Comparison of ENCODE assay signal across 11 mouse cellular contexts in the genomic region with DNA sequence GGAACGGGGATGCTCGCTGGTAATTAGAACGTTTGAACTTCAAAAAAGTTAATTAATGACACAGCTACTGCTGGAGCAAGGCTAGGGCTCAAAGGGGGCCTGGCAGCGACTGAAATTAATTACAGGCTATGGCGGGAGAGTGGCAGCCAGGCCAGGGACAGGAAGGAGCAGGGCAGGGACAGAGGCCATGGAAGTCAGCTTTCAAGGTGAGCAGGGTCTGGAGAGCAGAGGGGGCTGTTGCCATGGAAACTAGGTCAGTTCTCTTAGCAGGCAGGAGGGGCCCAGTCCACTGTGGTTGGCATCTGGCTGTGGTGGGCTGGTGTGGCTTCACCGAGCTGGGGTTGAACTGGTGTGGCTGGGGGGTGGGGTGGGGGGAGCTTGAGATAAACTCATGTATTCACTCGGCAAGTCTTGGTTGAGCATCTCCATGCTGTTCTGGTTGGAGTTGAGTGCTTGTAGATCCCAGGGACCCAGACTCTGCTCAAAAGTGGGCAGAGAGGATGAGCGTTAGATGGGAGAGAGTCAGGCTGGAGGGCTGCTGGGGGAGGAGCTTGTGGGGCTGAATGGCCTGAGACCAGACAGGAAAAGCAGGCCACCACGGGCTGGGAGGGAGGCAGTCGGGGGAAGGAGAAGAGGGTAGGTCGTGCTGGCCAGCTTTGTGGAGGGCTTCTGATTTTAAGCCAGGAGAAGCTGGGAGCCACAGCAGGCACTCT. TPM values are rescaled to one million over a fixed set of nuclear protein-coding genes. Genes with fewer than 3 reads are reported as not detected.
DNase-seq lines count a peak whose midpoint lies in the region; ATAC-seq lines count a peak whose summit lies in the region.
"Had no signal": no experiment of that assay in that cellular context is flagged by ENCODE, and none has a peak within 500 bp of the region (broad histone marks: within the 10 kb centered on the region; RNA-seq: fewer than 3 reads in every experiment).

No protein-coding gene starts in this region.

- H3K4me3 ChIP-seq in midbrain, embryonic 15.5 days: no peak overlapping the region

- H3K36me3 ChIP-seq in midbrain, embryonic 15.5 days (replicated peaks): no peaks in the 10 kb centered on the region

- WGBS in midbrain, embryonic 15.5 days: 14% methylated on average over 11 of the region's 11 CpGs

- 0 out of 2 replicates have a peak, but pooled peaks have one; percentile 37 for ATAC-seq in midbrain, embryonic 15.5 days (replicated peaks)

- DNase-seq in kidney, adult 11 months: peak; percentile 9
- no peak for DNase-seq in kidney, postnatal 10 days
- DNase-seq in embryo, embryonic 10 days (ENCODE audit: low spot score): peak; percentile 70
- DNase-seq in forelimb bud, embryonic 11.5 days (ENCODE audit: low read depth, low spot score): peak; percentile 63
- no peak for DNase-seq in gastrocnemius, adult 8-10 months (ENCODE audit: low spot score in 2 of 2)
- no peak for DNase-seq in lung, postnatal 14 days
- no peak for DNase-seq in urinary bladder, postnatal 36 days (ENCODE audit: low spot score in 2 of 2)
- DNase-seq: gastrocnemius, postnatal 36 days; heart, postnatal 14 days had no signal

- H3K9ac ChIP-seq in midbrain, embryonic 15.5 days: no peak overlapping the region

- H3K27ac ChIP-seq in midbrain, embryonic 15.5 days: no peak overlapping the region

- H3K4me2 ChIP-seq in midbrain, embryonic 15.5 days: no peak overlapping the region

- no peaks in the 10 kb centered on the region for H3K27me3 ChIP-seq in midbrain, embryonic 15.5 days (replicated peaks)

- peaks cover 28% of the 10 kb centered on the region for H3K4me1 ChIP-seq in midbrain, embryonic 15.5 days

- no peaks in the 10 kb centered on the region for H3K9me3 ChIP-seq in midbrain, embryonic 15.5 days

RNA-seq across cellular contexts. Expression of a gene that starts 31.7 kb away (rescaled TPM):
- 1.1 and 1.8 TPM in 2 replicates for polyA plus RNA-seq in midbrain, embryonic 15.5 days (2015; fragmentation: Nextera tagmentation; extraction: Ambion mirVana)
- total RNA-seq in gastrocnemius, adult 8-10 months (2022): 1 to 10 TPM in 1 of 4 experiments, under 1 TPM in 3; 0.15 to 1.9 (median 0.38) TPM
- total RNA-seq: megakaryocyte progenitor cell, adult 5-6 weeks had no signal

RNA-seq across cellular contexts. Expression of a gene that starts 54.6 kb away (rescaled TPM):
- 69.2 and 75.5 TPM in 2 replicates for polyA plus RNA-seq in midbrain, embryonic 15.5 days (2015; fragmentation: Nextera tagmentation; extraction: Ambion mirVana)
- total RNA-seq in gastrocnemius, adult 8-10 months (2022): 10 to 100 TPM; 12.2 to 15.4 (median 12.8) TPM

Comparison
In these comparisons a context has a peak if more than half of its experiments do, and no peak if none do; other contexts are left out.
1. DNase-seq: peak in kidney, adult 11 months (single experiment), embryo, embryonic 10 days (single experiment) and forelimb bud, embryonic 11.5 days (single experiment); none in kidney, postnatal 10 days (single experiment), gastrocnemius, adult 8-10 months (0 of 2), lung, postnatal 14 days (single experiment) and urinary bladder, postnatal 36 days (0 of 2).